Mouse (Mus musculus): ENCODE results near the gene Pin1.

DNA sequence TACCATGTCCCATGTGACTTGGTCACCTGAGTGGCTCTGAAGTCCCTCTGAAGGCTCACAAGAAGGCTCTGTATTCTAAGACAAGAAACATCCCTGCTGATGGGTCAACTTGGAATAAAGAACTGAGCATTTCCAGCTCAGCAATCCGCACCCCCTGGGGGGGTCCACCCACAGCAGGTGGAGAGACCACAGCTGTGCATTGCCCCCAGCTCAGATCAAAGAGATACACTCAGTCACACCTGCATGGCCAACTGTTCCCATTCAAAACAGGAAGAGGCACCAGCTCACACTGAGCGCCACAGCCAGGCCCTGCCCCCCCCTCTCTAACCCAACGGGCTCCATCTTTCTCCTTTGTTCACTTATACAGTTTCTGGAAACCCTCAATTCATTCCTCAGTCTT, 15.6 kb upstream of the Pin1 start:
- TF ChIP-seq GATA1 (IDR thresholded peaks at IDR 0.05; ENCODE audit: low read length) (no peak), TAL1 (IDR thresholded peaks at IDR 0.05; ENCODE audit: low read length) (no peak)
